Mouse (Mus musculus) cerebellum, adult 11 months (tissue): ENCODE results near the gene Foxc2.

Source experiments
- DNase-seq: peaks from one replicate; pipeline ENCODE4 v3.0.0; 2022

Foxc2 gene

DNA sequence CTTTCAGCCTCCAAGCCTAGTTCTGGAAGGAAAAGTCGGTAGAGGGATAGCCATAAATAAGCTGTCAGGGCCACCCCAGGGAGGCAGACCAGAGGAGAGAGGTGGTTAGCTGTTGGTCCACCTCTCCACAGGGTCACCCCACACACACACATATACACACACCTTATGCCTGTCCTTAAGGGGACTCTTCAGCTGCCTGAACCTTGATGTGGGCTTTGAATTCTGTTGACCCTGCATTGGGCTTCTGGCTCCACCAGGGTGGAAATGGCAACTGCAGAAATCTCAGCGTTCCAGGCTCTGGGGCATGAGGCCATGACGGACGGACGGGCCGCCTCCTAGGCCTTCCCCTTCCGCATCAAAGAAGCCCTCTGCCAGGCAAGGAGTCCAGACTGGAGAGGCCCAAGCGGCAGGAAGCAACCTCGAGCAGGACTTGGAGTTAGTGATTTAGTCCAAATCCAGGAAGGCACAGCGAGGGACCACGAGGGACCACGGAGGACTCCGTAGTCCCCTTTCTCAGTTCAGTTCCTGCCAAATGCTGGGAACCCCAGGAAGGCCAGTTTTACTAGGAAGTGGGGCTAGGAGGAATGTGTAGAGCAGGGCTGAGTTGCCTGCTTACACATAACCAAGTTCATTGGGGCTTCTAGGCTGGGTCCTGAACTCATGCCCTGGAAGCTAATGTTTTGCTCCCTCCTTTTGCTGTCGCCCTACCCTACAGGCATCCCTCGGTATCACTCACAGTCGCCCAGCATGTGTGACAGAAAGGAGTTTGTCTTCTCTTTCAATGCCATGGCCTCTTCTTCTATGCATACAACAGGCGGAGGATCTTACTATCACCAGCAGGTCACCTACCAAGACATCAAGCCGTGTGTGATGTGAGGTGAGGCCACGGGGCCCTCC, 29.7 kb upstream of the Foxc2 start:
- DNase-seq, result no peak

DNA sequence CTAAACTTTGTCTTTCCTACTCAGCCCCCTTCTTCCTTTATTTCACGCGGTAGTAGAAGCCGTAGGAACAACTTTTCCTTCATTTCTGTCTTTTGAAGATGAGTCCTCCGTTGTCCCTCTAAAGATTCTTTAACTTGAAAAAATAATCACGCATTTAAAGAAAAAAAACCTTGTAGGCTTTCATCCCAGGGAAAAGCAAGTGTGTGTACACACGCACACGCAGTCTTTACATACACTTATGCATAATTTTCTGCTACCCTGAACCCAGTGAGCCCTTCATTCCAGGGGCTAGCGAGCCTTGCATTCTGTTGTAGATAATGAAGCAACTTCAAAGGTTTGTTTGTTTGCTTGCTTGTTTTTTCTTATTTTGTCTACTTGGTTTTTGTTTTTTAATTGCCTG, 27.7 kb upstream of the Foxc2 start:
- DNase-seq, result no peak

DNA sequence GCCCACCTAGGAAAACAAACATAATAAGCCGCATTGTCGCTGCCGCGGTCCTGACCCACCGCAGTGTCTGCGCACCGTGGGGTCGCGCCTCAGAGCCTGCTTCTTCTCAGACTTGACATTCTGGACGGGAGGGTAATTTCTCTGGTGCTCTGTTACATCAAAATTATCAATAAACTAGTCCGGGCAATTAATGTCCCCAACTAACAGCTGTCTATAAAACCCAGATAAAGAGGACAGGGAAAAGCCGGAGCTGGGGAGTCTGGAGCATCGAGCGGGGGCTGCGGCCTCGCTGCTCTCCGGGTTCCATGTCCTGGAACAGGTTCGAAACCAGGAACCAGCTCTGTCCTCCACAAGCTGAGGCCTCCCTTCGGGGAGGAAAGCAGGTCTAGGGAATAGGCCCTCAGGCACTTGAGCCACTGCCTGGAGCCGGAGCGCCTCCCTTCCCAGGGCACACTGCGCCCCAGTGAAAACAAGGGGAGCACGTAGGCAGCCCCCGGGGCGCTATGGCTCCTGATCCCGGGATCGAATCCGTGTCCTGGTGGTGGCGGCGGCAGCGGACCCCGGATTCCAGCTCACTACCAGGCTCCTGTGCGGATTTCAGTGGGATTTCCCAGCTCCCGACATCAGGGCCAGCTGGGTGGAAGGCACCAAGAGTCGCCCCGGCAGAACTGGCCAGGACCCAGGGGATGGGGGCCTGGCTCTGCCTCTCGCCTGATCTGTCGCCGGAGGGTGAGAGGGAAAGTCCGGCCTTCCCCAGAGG, 26.9 kb upstream of the Foxc2 start:
- no peak for DNase-seq

GRCm38 (mm10) chr8:121089631-121090380, 26.2 kb upstream of the Foxc2 start:
- DNase-seq, result no peak

DNA sequence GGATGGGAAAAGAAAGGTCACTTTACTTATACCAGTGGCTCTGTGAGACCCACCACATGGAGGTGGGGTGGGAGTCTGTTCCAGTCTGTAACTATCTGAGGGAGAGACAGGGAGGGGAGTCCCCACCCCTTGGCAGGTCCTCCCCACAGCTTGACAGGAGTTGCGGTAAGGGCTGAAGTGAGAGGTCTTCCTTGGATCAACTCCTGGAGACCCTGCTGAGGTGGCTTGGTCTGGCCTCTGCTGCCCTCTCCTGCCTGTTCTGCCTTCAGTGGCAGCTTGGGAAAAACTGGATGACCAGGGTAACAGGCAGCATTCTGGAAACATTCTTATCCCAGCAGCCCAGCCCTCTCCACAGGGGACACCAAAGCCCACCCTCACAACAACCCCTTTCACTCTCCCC, 25.3 kb upstream of the Foxc2 start:
- no peak for DNase-seq

GRCm38 (mm10) chr8:121092141-121092540, 23.8 kb upstream of the Foxc2 start:
- DNase-seq, result no peak

GRCm38 (mm10) chr8:121092627-121093026, 23.3 kb upstream of the Foxc2 start:
- DNase-seq, result peak; percentile 54

DNA sequence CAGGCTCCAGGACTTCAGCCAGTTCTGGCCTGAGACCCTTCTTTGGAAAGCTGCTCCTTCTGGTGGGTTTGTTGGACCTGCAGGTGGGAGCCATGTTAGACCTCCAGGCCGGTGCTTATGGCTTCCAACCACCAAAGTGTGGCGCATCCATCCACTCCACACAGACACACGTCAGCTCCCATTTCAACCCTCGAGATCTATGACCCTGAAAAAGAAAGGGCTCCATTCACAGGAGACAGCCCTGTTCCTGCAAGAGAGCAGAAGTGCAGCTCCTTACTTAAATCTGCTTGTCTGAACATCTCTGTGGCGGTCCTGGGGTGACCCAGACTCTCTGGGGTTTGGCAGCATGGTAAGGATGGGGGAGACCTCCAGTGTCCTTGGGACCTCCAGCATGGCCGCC, 22.5 kb upstream of the Foxc2 start:
- no peak for DNase-seq

- peak; percentile 61 for DNase-seq
Observed at GRCm38 (mm10) chr8:121104049-121104818, 11.7 kb upstream of the Foxc2 start.

DNA sequence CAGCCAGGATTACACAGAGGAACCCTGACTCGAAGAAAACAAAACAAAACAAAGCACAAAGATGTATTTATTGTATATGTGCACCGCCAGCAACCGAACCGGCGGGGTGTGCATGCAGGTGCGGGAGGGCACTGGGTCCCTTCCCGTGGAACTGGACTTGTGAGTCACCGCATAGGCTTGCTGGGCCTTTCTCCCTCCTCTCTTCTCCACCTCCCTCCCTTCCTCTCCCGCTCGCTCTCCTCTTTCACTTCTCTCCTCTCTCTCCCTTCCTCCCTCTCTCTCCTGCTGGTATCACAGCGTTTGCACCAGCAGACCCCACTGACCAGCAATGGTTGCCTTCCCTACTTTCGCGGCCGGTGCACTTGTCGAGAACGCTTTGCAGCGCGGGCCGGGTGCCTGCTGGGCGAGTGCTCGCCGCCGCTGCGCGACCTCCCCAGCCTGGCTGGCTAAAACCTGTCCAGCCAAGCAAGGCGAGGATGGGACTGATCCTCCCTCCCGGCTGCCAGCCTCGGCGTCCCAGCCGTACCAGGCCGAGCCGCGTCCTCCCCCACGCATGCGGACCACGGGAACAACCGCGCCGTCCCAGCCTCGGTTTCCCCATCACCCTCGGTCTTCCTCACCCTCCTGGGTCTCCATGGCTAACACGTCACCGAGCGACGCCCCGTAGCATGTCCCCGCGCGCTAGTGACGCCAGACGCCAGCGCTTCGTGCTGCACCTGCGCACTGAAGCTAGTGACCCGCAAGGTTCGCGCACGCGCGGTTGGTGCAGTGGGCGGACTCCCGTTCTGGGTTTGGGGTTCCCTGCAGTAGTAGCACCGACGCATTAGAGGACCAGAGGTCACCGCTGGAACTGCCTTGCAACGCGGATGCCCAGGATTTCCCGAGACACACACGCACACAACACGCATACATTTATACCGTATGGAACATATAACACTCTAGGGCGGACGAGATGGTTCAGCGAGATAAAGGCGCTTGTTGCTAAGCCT, 8.0 kb upstream of the Foxc2 start, which contains the start of gene Mthfsd:
Gene Mthfsd (minus strand): TSS at position 725 of the 989 bp plus-strand sequence.
- DNase-seq, result peak; percentile 99

- no peak for DNase-seq
Observed at GRCm38 (mm10) chr8:121108657-121109056, 7.3 kb upstream of the Foxc2 start.

DNA sequence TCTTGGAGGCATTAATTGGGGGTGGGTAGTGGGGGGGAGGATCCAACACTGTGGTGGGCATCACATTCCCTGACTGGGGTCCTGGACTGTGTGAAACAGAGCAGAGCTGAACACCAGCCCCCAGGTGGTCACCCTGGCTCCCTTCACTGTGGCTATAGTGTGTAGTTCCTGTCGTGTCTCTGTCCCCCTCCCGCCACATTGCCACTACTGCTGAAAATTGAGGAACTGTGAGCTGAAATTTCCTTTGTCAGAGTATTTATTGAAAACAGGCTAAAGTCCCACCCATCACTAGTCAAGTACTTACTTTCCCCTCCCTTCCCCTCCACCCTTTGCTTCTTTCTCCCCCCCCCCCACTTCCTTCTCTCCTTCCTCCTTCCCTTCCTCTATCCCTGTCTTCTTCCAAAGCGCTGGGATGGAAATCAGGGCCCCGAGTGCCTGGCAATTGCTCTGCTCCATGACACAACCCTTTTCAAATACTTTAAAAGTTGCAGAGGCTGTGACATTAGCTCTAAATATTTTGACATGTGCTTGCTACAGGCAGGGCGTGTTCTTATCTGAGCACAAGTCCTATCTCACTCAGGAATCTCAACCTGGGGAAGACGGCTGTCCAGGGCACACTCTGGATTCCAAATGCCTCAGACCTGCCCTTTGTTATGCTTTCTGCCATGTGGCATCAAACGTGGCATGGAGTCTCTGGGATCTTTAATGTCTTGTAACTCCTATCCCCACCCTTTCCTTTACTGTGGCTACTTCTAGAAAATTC, 4.6 kb upstream of the Foxc2 start:
- DNase-seq, result no peak

DNA sequence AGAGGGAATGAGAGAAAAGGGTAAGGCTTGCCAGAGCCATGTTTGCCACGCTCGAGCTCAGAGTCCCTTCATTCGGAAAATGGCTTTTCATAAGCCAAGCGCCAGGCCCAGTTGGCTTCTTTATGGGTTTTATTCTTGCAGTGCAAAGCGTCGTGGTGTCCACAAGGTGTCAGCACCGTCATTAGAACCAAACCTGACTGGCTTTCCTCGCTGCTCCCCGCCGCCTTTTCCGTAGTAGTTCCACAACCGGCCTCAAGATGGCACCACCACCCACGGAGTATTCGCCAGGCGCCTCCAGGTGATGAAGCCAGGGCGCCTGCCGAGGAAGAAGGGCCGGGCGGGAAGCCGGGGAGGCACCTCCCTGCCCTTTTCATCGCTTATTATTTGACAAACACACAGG, 2.7 kb upstream of the Foxc2 start:
- DNase-seq, result peak; percentile 96

GRCm38 (mm10) chr8:121115136-121115535, 835 bp upstream of the Foxc2 start:
- DNase-seq, result no peak

DNA sequence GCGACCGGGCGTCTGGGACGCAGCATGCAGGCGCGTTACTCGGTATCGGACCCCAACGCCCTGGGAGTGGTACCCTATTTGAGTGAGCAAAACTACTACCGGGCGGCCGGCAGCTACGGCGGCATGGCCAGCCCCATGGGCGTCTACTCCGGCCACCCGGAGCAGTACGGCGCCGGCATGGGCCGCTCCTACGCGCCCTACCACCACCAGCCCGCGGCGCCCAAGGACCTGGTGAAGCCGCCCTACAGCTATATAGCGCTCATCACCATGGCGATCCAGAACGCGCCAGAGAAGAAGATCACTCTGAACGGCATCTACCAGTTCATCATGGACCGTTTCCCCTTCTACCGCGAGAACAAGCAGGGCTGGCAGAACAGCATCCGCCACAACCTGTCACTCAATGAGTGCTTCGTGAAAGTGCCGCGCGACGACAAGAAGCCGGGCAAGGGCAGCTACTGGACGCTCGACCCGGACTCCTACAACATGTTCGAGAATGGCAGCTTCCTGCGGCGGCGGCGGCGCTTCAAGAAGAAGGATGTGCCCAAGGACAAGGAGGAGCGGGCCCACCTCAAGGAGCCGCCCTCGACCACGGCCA, 717 bp downstream of the Foxc2 start:
- no peak for DNase-seq

DNA sequence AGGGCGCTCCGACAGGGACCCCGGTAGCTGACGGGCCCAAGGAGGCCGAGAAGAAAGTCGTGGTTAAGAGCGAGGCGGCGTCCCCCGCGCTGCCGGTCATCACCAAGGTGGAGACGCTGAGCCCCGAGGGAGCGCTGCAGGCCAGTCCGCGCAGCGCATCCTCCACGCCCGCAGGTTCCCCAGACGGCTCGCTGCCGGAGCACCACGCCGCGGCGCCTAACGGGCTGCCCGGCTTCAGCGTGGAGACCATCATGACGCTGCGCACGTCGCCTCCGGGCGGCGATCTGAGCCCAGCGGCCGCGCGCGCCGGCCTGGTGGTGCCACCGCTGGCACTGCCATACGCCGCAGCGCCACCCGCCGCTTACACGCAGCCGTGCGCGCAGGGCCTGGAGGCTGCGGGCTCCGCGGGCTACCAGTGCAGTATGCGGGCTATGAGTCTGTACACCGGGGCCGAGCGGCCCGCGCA, 1.2 kb downstream of the Foxc2 start:
- no peak for DNase-seq

DNA sequence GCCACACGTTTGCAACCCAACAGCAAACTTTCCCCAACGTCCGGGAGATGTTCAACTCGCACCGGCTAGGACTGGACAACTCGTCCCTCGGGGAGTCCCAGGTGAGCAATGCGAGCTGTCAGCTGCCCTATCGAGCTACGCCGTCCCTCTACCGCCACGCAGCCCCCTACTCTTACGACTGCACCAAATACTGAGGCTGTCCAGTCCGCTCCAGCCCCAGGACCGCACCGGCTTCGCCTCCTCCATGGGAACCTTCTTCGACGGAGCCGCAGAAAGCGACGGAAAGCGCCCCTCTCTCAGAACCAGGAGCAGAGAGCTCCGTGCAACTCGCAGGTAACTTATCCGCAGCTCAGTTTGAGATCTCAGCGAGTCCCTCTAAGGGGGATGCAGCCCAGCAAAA, 1.9 kb downstream of the Foxc2 start:
- no peak for DNase-seq

- no peak for DNase-seq
Observed at GRCm38 (mm10) chr8:121118634-121119420, 2.9 kb downstream of the Foxc2 start.
